ENCODE assay signal across 10 mouse cellular contexts in the genomic region with DNA sequence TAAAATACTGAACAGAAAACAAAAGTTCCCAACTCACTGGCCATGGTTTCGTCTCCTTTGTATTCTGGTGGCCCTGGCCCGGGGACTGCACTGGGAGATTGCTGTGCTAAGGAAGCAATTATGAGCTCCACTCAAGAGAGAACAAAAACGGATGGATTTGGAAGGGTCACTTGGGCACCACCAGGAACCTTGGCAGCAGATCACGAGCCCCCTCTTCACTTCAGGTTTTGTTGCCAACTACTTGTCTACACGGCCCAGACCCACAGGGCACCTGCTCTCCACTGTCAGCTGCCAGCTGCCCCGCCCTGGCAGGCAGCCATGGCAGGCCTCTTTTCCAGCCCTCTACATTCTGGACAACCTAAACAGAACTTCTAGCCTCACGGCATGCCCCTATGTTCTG.
A peak's percentile ranks its signal among the peaks of the same experiment; 100 is the strongest.
DNase-seq lines count a peak whose midpoint lies in the region; ATAC-seq lines count a peak whose summit lies in the region.
"Had no signal": no experiment of that assay in that cellular context is flagged by ENCODE, and none has a peak within 500 bp of the region (broad histone marks: within the 10 kb centered on the region; RNA-seq: fewer than 3 reads in every experiment).

No protein-coding gene starts in this region.

- no peak overlapping the region for H3K9ac ChIP-seq in hindbrain, embryonic 15.5 days
- H3K9ac ChIP-seq in hindbrain, embryonic 12.5 days, result no peak overlapping the region
- H3K9ac ChIP-seq: midbrain, embryonic 12.5 days had no signal

- H3K9me3 ChIP-seq in hindbrain, embryonic 15.5 days, result no peaks in the 10 kb centered on the region
- H3K9me3 ChIP-seq in hindbrain, embryonic 12.5 days (replicated peaks), result no peaks in the 10 kb centered on the region
- H3K9me3 ChIP-seq: midbrain, embryonic 12.5 days had no signal

- H3K4me1 ChIP-seq in hindbrain, embryonic 15.5 days (replicated peaks), result peaks cover 16% of the 10 kb centered on the region
- H3K4me1 ChIP-seq in hindbrain, embryonic 12.5 days, result peaks cover 8% of the 10 kb centered on the region; the same call in 1 of the 2 replicates

- peak; percentile 54 for DNase-seq in lung, postnatal 14 days
- DNase-seq in right cerebral cortex, postnatal 14 days, result no peak
- no peak for DNase-seq in urinary bladder, postnatal 4 days (ENCODE audit: low spot score in 2 of 2)
- DNase-seq in left cerebral cortex, adult 9 months (ENCODE audit: low spot score in 2 of 2), result no peak

- H3K36me3 ChIP-seq in hindbrain, embryonic 15.5 days, result no peaks in the 10 kb centered on the region
- no peaks in the 10 kb centered on the region for H3K36me3 ChIP-seq in hindbrain, embryonic 12.5 days
- H3K36me3 ChIP-seq: midbrain, embryonic 12.5 days had no signal

- H3K4me2 ChIP-seq in hindbrain, embryonic 15.5 days, result no peak overlapping the region
- H3K4me2 ChIP-seq in hindbrain, embryonic 12.5 days (replicated peaks), result no peak overlapping the region
- H3K4me2 ChIP-seq: midbrain, embryonic 12.5 days had no signal

- no peak overlapping the region for H3K27ac ChIP-seq in hindbrain, embryonic 15.5 days (replicated peaks)
- no peak overlapping the region for H3K27ac ChIP-seq in hindbrain, embryonic 12.5 days
- H3K27ac ChIP-seq: midbrain, embryonic 12.5 days had no signal

- no peak overlapping the region for H3K4me3 ChIP-seq in hindbrain, embryonic 15.5 days
- no peak overlapping the region for H3K4me3 ChIP-seq in hindbrain, embryonic 12.5 days
- H3K4me3 ChIP-seq: midbrain, embryonic 12.5 days had no signal

- ATAC-seq in hindbrain, embryonic 15.5 days (ENCODE audit: low FRiP score, low read depth), result peak; percentile 75
- ATAC-seq in hindbrain, embryonic 12.5 days (ENCODE audit: low FRiP score), result no peak
- peak; percentile 80 for ATAC-seq in cerebellum, adult (ENCODE audit: insufficient number of reproducible peaks, low FRiP score, low TSS enrichment)
- ATAC-seq in erythroid progenitor cell, adult 5-6 weeks (replicated peaks; ENCODE audit: low FRiP score, poor library complexity, severe bottlenecking), result peak; percentile 66
- ATAC-seq: Patski had no signal

- 46% methylated on average over 7 of the region's 7 CpGs for WGBS in hindbrain, embryonic 15.5 days
- WGBS in hindbrain, embryonic 12.5 days, result 65% methylated on average over 7 of the region's 7 CpGs

- no peaks in the 10 kb centered on the region for H3K27me3 ChIP-seq in hindbrain, embryonic 15.5 days
- H3K27me3 ChIP-seq in hindbrain, embryonic 12.5 days, result peaks cover 6% of the 10 kb centered on the region; the same call in 1 of the 2 replicates
- H3K27me3 ChIP-seq: midbrain, embryonic 12.5 days; Patski had no signal
